Mouse (Mus musculus) C2C12 (cell line): ENCODE results near the gene Map2k2.

Source experiments
- CEBPB ChIP-seq: IDR thresholded peaks from one replicate; pipeline ENCODE4 v1.6.1; 2011; ENCODE audit warnings: low read depth, mild to moderate bottlenecking, control low read depth, moderate library complexity
- CTCF ChIP-seq: IDR thresholded peaks from one replicate; pipeline ENCODE4 v1.5.1; 2011; ENCODE audit not compliant: control insufficient read depth, insufficient read depth, insufficient read length
- FOSL1 ChIP-seq: IDR thresholded peaks from one replicate; pipeline ENCODE4 v1.8.0; 2011; ENCODE audit warnings: mild to moderate bottlenecking, low read length; ENCODE audit not compliant: poor library complexity, insufficient read depth, severe bottlenecking
- MAX ChIP-seq: IDR thresholded peaks from one replicate; pipeline ENCODE4 v1.6.1; 2011; ENCODE audit warnings: mild to moderate bottlenecking, control low read depth
- MYOD1 ChIP-seq: IDR thresholded peaks from one replicate; pipeline ENCODE4 v1.6.1; 2011; ENCODE audit warnings: low read depth; ENCODE audit not compliant: control insufficient read depth, insufficient read length
- MYOG ChIP-seq: IDR thresholded peaks from one replicate; pipeline ENCODE4 v1.6.1; 2011; ENCODE audit not compliant: control insufficient read depth, insufficient read length; ENCODE audit errors: extremely low read depth
- USF1 ChIP-seq: IDR thresholded peaks from one replicate; pipeline ENCODE4 v1.6.1; 2011; ENCODE audit warnings: low read depth, mild to moderate bottlenecking, control low read depth, moderate library complexity

GRCm38 (mm10) chr10:81144667-81145066 lies 39.0 kb downstream of the Map2k2 start:
- TF ChIP-seq CTCF: no peak
- no peak for TF ChIP-seq MAX
- no peak for TF ChIP-seq USF1
- no peak for TF ChIP-seq CEBPB
- TF ChIP-seq MYOD1: no peak
- no peak for TF ChIP-seq MYOG
- TF ChIP-seq FOSL1: no peak
